Mouse (Mus musculus) v-Abl transformed pro-B cells (cell line): ENCODE results near the gene Egf.

Source experiments
- in situ Hi-C, 2 experiments: fragments of 400-800 bp; cut with MboI; formaldehyde crosslinking; loops; one replicate each; pipeline ENCODE4 v1.15.1; 2025; ENCODE audit not compliant: unreplicated experiment in 2 of 2

The Egf gene

GRCm38 (mm10) chr3:129724505-129724904 lies 30.6 kb downstream of the Egf start:
- in situ Hi-C loops = loop anchor here (10.0 to 25.0 kb wide), 3 partner anchors 350 to 1737 kb away; no protein-coding TSS in a partner anchor

- in situ Hi-C loops = loop anchor here (10.0 to 25.0 kb wide), 3 partner anchors 351 to 1736 kb away; no protein-coding TSS in a partner anchor
Observed at GRCm38 (mm10) chr3:129723311-129723710, 31.8 kb downstream of the Egf start.

- in situ Hi-C loops = loop anchor here in 1 of 2 experiments (25.0 kb wide), 2 partner anchors 1523 to 1727 kb away; no protein-coding TSS in a partner anchor
Observed at GRCm38 (mm10) chr3:129714542-129715145, 40.5 kb downstream of the Egf start.

- in situ Hi-C loops = loop anchor here in 1 of 2 experiments (25.0 kb wide), 2 partner anchors 1529 to 1721 kb away; no protein-coding TSS in a partner anchor
Observed at GRCm38 (mm10) chr3:129708157-129708556, 47.0 kb downstream of the Egf start.

GRCm38 (mm10) chr3:129698882-129699281 lies 56.2 kb downstream of the Egf start:
- in situ Hi-C loops = no loop called here

GRCm38 (mm10) chr3:129698365-129698764 lies 56.8 kb downstream of the Egf start:
- in situ Hi-C loops = no loop called here

- in situ Hi-C loops = no loop called here
Observed at GRCm38 (mm10) chr3:129697691-129698090, 57.4 kb downstream of the Egf start.

- in situ Hi-C loops = no loop called here
Observed at GRCm38 (mm10) chr3:129695943-129696342, 59.2 kb downstream of the Egf start.

- in situ Hi-C loops = no loop called here
Observed at GRCm38 (mm10) chr3:129693581-129693980, 61.5 kb downstream of the Egf start.

- in situ Hi-C loops = no loop called here
Observed at GRCm38 (mm10) chr3:129692816-129693215, 62.3 kb downstream of the Egf start.

GRCm38 (mm10) chr3:129687429-129687828 lies 67.7 kb downstream of the Egf start:
- in situ Hi-C loops = loop anchor here (5.0 to 10.0 kb wide), 3 partner anchors 265 to 1343 kb away; no protein-coding TSS in a partner anchor

- in situ Hi-C loops = loop anchor here (5.0 to 10.0 kb wide), 3 partner anchors 265 to 1342 kb away; no protein-coding TSS in a partner anchor
Observed at GRCm38 (mm10) chr3:129686698-129687333, 68.3 kb downstream of the Egf start.

GRCm38 (mm10) chr3:129686196-129686595 lies 68.9 kb downstream of the Egf start:
- in situ Hi-C loops = loop anchor here (5.0 to 10.0 kb wide), 3 partner anchors 264 to 1341 kb away; no protein-coding TSS in a partner anchor

GRCm38 (mm10) chr3:129683060-129683679 lies 71.9 kb downstream of the Egf start:
- in situ Hi-C loops = loop anchor here (5.0 to 10.0 kb wide), 4 partner anchors 151 to 1338 kb away; partner anchors contain the start of gene Elovl6 (in 1 of the 2)

- in situ Hi-C loops = loop anchor here (5.0 to 10.0 kb wide), 4 partner anchors 150 to 1338 kb away; partner anchors contain the start of gene Elovl6 (in 1 of the 2)
Observed at GRCm38 (mm10) chr3:129682389-129682788, 72.7 kb downstream of the Egf start.

GRCm38 (mm10) chr3:129681841-129682240 lies 73.3 kb downstream of the Egf start:
- in situ Hi-C loops = loop anchor here (5.0 to 10.0 kb wide), 4 partner anchors 150 to 1337 kb away; partner anchors contain the start of gene Elovl6 (in 1 of the 2)

GRCm38 (mm10) chr3:129680258-129680657 lies 74.9 kb downstream of the Egf start:
- in situ Hi-C loops = loop anchor here (5.0 to 10.0 kb wide), 4 partner anchors 148 to 1335 kb away; partner anchors contain the start of gene Elovl6 (in 1 of the 2)

- in situ Hi-C loops = loop anchor here in 1 of 2 experiments (5.0 kb wide), 1 partner anchor 34 kb away; no protein-coding TSS in a partner anchor
Observed at GRCm38 (mm10) chr3:129675923-129676322, 79.2 kb downstream of the Egf start.

GRCm38 (mm10) chr3:129663906-129664305 lies 91.2 kb downstream of the Egf start:
- in situ Hi-C loops = no loop called here

GRCm38 (mm10) chr3:129658776-129659175 lies 96.3 kb downstream of the Egf start:
- in situ Hi-C loops = no loop called here

GRCm38 (mm10) chr3:129657775-129658174 lies 97.3 kb downstream of the Egf start:
- in situ Hi-C loops = no loop called here
